Mouse (Mus musculus): ENCODE measurements around the gene Cgnl1.

GRCm38 (mm10) chr9:71694223-71694622 is 77.2 kb downstream of the Cgnl1 start:
- TF ChIP-seq POLR2A (IDR thresholded peaks at IDR 0.05; ENCODE audit: borderline replicate concordance, insufficient read depth, low read length) (no peak), CTCF (IDR thresholded peaks at IDR 0.05; ENCODE audit: borderline replicate concordance, insufficient read depth, low read depth, low read length) (no peak)
